Mouse (Mus musculus): ENCODE measurements around the gene Ddx39. TPM values are rescaled to one million over a fixed set of nuclear protein-coding genes. Genes with fewer than 3 reads are reported as not detected.
A peak's percentile ranks its signal among the peaks of the same experiment; 100 is the strongest.

The Ddx39 gene
- total RNA-seq, 2 experiments from 2014 or later: 14.9 to 16.8 TPM

DNA sequence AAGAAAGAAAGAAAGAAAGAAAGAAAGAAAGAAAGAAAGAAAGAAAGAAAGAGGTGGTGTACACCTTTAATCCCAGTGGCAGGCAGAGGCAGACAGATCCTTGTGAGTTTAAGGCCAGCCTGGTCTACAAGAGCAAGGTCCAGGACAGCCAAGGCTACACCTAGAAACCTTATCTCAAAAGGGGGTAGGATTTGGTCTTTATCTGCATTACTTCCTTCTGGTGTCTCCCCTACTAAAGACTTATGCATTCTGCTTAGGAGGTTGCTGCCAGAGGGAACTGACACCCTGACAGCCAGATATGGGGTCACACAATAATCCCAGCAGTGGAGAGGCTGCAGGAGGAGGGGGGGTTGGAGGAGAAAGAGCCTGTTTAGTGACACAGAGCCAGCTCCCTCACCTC lies 50.7 kb downstream of the Ddx39 start:
- no peak for DNase-seq (ENCODE audit: low spot score in 2 of 2)

DNA sequence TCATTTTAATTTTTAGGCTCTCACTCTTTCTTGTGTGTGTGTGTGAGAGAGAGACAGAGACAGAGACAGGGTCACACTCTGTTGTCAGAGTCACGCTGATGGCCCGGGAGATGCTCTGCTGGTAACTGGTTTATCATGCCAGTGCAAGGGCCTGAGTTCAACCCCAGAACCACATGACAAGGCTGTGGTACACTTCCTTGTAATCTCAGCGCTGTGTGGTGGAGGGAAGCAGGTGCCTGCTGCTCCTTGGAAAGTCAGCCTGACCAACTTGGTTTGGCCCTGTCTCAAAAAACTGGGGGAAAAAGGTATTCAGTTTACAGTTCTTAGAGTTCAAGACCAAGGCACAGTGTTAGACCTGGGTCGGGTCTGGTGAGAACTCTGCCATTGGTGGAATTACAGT lies 52.5 kb downstream of the Ddx39 start:
- DNase-seq (ENCODE audit: low spot score in 2 of 2): no peak

DNA sequence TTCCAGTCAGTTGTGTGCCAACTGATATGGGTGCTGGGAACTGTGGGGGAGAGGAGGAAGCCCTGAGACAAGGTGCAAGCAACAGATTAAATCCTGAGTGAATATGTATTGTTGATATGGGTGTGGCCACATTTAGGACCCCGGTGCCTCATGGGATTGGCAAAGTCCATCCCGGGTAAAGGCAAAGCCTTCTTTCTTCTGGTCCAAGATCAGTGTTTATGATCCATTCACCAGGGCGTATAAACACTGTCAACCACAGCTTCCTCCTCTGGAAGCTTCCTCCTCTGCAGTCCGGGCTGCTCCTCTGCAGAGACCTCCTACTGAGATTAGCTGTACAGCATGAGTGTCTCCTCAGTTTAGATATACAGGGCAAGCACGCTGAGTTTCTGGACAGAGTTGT lies 53.5 kb downstream of the Ddx39 start:
- DNase-seq (ENCODE audit: low spot score in 2 of 2): no peak

DNA sequence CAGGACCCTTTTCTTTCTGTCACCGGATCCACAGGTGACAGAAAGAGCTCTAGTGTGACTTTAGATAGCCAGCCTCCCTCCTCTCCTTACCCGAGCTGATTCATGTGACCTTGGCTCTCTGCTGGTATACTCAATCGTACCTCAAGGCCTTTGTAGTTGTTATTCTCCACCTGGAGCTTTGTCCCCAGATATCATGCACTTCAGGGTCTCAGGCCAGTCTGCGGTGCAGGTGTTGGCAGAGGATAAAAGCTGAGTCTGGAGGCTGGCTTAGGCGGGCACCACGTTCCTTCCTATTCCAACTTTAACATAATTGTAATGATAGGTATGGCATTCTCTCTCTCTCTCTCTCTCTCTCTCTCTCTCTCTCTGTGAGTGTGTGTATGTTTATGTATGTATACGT lies 54.7 kb downstream of the Ddx39 start:
- DNase-seq (ENCODE audit: low spot score in 2 of 2): no peak

DNA sequence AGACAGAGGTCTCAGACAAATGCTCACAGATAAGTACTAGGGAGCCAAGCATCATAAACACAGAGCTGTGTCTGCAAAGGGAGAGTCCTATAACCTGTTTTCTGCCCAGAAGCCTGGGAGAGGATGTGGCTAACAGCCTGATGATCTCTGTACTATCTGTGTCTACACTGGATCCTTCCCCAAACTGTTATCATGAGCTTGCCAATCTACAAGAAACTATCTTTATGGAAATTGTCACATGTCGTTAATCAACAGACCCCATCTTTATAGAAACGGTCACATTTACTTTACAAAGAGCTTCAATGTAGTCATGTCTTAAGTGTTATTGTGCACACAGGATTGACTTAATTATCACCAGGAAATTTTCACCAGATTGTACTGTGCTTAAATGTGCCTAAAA lies 55.7 kb downstream of the Ddx39 start:
- DNase-seq (ENCODE audit: low spot score in 2 of 2): no peak

DNA sequence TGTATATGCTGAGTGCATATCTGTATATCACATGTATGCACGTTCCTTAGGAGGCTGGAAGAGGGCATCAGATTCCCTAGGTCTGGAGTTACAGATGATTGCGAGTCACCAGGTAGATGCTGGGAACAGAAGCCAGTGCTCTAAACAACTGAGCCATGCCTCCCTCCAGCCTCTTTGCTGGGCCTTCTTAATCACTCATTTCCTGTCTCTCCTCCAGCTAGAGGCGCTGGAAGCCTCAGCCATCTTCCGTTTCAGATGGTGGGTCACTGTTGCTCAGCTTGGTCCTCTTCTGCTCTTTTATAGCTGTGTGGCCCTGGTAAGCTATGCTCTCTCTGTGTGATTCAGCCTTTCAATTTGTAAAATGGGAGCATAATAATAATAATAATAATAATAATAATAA lies 56.8 kb downstream of the Ddx39 start:
- DNase-seq (ENCODE audit: low spot score in 2 of 2): no peak

DNA sequence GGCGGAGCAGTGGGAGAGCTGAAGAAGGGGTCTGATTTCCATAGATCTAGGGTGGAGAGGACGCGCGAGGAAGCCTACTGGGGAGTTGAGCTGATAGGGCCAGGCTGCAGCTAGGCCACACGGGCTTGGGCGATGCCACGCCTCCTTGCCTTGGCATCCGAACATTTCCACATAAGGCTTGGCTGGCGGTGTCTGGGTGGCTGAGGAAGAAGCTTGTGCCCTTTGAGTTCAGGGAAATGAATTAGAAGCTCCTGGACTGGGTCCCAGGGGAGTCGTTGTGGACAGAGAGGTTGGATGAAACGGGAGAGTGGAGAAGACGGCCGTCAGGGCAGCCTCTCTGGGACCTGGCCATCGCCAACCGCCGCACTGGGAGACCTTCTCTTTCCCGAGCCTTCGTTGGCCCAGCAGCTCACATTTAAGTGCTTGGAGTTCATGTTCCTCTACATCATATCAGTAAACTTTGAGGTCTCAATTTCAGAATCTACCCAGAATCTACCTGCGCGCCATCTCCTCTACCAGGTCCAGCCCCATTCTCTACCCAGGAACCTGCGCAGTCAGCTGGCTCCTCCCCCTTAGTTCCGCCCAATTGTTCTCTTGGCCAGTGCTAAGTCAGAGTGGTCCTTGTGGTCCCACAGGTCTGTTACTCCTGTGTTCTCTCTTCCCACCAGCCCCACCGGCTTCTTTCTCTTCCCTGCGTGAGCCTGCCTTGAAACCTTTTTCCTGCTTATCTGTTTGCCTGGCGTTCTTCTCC lies 57.9 kb downstream of the Ddx39 start:
- DNase-seq (ENCODE audit: low spot score in 2 of 2): peak in 1 of 2 experiments; percentile 13

DNA sequence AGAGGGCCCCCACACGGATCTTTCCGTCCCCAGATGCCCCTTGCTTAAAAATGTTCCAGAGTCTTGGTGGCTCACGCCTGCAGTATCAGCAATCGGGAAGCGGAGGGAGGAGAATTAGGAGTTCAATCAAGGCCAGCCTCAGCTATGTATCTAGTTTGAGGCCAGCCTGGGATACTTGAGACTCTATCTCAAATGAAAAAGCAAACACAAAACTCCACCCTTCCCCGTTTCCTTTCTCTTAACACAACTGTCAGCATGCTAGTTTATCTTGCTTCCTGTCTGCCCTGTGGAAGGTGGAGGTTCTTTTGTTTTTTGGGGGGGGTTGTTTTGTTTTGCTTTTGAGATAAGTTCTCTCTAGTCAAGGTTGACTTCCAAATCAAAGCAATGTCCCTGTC lies 58.5 kb downstream of the Ddx39 start:
- no peak for DNase-seq (ENCODE audit: low spot score in 2 of 2)

DNA sequence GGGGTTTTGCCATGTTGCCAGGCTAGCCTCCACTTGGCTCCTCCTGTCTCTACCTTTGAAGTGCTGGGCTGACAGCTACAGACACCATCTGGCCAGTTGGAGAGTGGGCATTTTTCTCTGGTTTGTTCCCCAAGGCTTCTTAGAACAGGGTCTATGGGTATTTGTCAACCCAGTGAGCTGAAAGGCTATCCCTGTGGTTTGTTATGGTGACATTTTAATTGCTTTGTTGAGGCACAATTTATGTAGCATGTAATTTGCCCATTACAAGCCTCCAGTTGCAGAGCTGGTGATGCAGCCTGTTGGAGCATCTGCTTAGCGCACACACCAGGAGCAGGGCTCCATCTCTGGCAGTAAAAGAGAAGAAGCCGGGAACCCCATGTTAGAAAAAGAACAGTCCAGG lies 59.2 kb downstream of the Ddx39 start:
- DNase-seq (ENCODE audit: low spot score in 2 of 2): no peak

Small RNA genes within 50 kb of the gene (microRNA-seq; reads per million reads assigned to microRNA genes)
- gene Mir1668: 0 reads per million in 2 experiments

Other genes with a start within 250 kb of the Ddx39 start
- not detected for gene Olfr370, start 179.4 kb upstream of the Ddx39 start, total RNA-seq (2021)
- gene Ndufb7, start 148.5 kb upstream of the Ddx39 start, total RNA-seq (2021): 100 to 1,000 TPM; 161 to 162 TPM
- 100 to 1,000 TPM; 550 to 556 TPM for gene Tecr, start 107.2 kb upstream of the Ddx39 start, total RNA-seq (2021)
- gene Dnajb1, start 107.0 kb upstream of the Ddx39 start, total RNA-seq (2021): 10 to 100 TPM; 53.6 to 58.1 TPM
- 10 to 100 TPM; 52.1 to 59.2 TPM for gene Gipc1, start 62.5 kb upstream of the Ddx39 start, total RNA-seq (2021)
- gene Ptger1, start 48.5 kb upstream of the Ddx39 start, total RNA-seq (2021): under 1 TPM; 0.57 to 0.79 TPM
- gene Pkn1, start 16.0 kb upstream of the Ddx39 start, total RNA-seq (2021): 10 to 100 TPM; 43.5 to 46.1 TPM
- gene Adgre5, start 26.1 kb downstream of the Ddx39 start, total RNA-seq (2021): 10 to 100 TPM in 1 of 2 experiments, 1 to 10 TPM in 1; 8.8 to 10.5 TPM
- 100 to 1,000 TPM; 306 to 309 TPM for gene Adgrl1, start 184.9 kb downstream of the Ddx39 start, total RNA-seq (2021)
- gene Gm10644, start 240.0 kb downstream of the Ddx39 start, total RNA-seq (2021): under 1 TPM; 0.68 to 0.72 TPM
- under 1 TPM; 0.36 to 0.47 TPM for gene Asf1b, start 240.3 kb downstream of the Ddx39 start, total RNA-seq (2021)